Mouse (Mus musculus) layer of hippocampus, postnatal 10 days (tissue): ENCODE data around the gene Arl8b. TPM values are rescaled to one million over a fixed set of nuclear protein-coding genes. Genes with fewer than 3 reads are reported as not detected.
A peak's percentile ranks its signal among the peaks of the same experiment; 100 is the strongest.

ENCODE experiments used
- DNase-seq, 2 experiments: peaks; one replicate each; pipeline ENCODE4 v3.0.0; 2021; ENCODE audit warnings: low spot score in 2 of 2
- total RNA-seq, 2 experiments: library from RNA; stranded (reverse); gene quantifications; 2 replicates each; pipeline ENCODE4 v1.2.3; 2021

Gene Arl8b
- total RNA-seq, 2 experiments from 2014 or later, result 142 to 165 TPM

- no peak for DNase-seq
These were observed 1.2 kb downstream of the Arl8b start for GRCm38 (mm10) chr6:108784056-108784455.

GRCm38 (mm10) chr6:108784796-108785195 lies 1.9 kb downstream of the Arl8b start:
- DNase-seq, result no peak

GRCm38 (mm10) chr6:108785551-108785950 lies 2.7 kb downstream of the Arl8b start:
- DNase-seq, result no peak

GRCm38 (mm10) chr6:108791498-108791897 lies 8.6 kb downstream of the Arl8b start:
- DNase-seq, result no peak

GRCm38 (mm10) chr6:108795912-108796311 lies 13.0 kb downstream of the Arl8b start:
- DNase-seq, result no peak

GRCm38 (mm10) chr6:108796706-108797105 lies 13.8 kb downstream of the Arl8b start:
- DNase-seq, result no peak

GRCm38 (mm10) chr6:108805194-108805593 lies 22.3 kb downstream of the Arl8b start:
- DNase-seq, result no peak

- DNase-seq, result no peak
These were observed 23.0 kb downstream of the Arl8b start for GRCm38 (mm10) chr6:108805871-108806270.

GRCm38 (mm10) chr6:108807446-108807845 lies 24.5 kb downstream of the Arl8b start:
- DNase-seq, result no peak

GRCm38 (mm10) chr6:108808786-108809185 lies 25.9 kb downstream of the Arl8b start:
- DNase-seq, result no peak

GRCm38 (mm10) chr6:108810237-108810636 lies 27.3 kb downstream of the Arl8b start:
- no peak for DNase-seq

- no peak for DNase-seq
These were observed 29.2 kb downstream of the Arl8b start for GRCm38 (mm10) chr6:108812134-108812533.

GRCm38 (mm10) chr6:108817510-108817909 lies 34.6 kb downstream of the Arl8b start:
- no peak for DNase-seq

GRCm38 (mm10) chr6:108824816-108825545 lies 42.1 kb downstream of the Arl8b start:
- no peak for DNase-seq

- no peak for DNase-seq
These were observed 43.2 kb downstream of the Arl8b start for GRCm38 (mm10) chr6:108826070-108826469.

- no peak for DNase-seq
These were observed 44.5 kb downstream of the Arl8b start for GRCm38 (mm10) chr6:108827336-108827920.

- peak; percentile 92 to 95 for DNase-seq
These were observed 45.5 kb downstream of the Arl8b start, which contains the start of gene Edem1 for GRCm38 (mm10) chr6:108828234-108828868. Edem1 (plus strand) TSS chr6:108828641.

- peak; percentile 41 to 56 for DNase-seq
These were observed 46.0 kb downstream of the Arl8b start for GRCm38 (mm10) chr6:108828872-108829271.

- peak; percentile 20 to 34 for DNase-seq
These were observed 46.8 kb downstream of the Arl8b start for GRCm38 (mm10) chr6:108829386-108830370.

GRCm38 (mm10) chr6:108832170-108832569 lies 49.3 kb downstream of the Arl8b start:
- DNase-seq, result no peak

GRCm38 (mm10) chr6:108832989-108833388 lies 50.1 kb downstream of the Arl8b start:
- no peak for DNase-seq
